Mouse (Mus musculus) hindbrain, embryonic 16.5 days (tissue): Measurements from ENCODE around the gene Bcl7a. TPM values are rescaled to one million over a fixed set of nuclear protein-coding genes. Genes with fewer than 3 reads are reported as not detected.
A peak's percentile ranks its signal among the peaks of the same experiment; 100 is the strongest.

ENCODE experiments used
- ATAC-seq: fragments of 200-750 bp; cut with Nextera tagmentation; 2 replicates; pipeline ENCODE4 v1.8.0; 2017; ENCODE audit warnings: moderate TSS enrichment, moderate library complexity
- H3K27ac ChIP-seq: fragments of 300-500 bp; sonication (generic); 2 replicates; pipeline ENCODE4 v1.5.1; 2014; ENCODE audit warnings: low read depth, mild to moderate bottlenecking, control low read depth, low read length, moderate library complexity
- H3K27me3 ChIP-seq: fragments of 300-500 bp; sonication (generic); replicated peaks from 2 replicates; pipeline ENCODE4 v1.6.1; 2014; ENCODE audit warnings: low read length; ENCODE audit not compliant: control insufficient read depth, insufficient read depth
- H3K36me3 ChIP-seq: fragments of 300-500 bp; sonication (generic); 2 replicates; pipeline ENCODE4 v1.6.1; 2014; ENCODE audit warnings: mild to moderate bottlenecking, low read length, moderate library complexity, mixed read lengths; ENCODE audit not compliant: control insufficient read depth, insufficient read depth
- H3K4me1 ChIP-seq: fragments of 300-500 bp; sonication (generic); 2 replicates; pipeline ENCODE4 v1.6.1; 2014; ENCODE audit warnings: low read depth, low read length; ENCODE audit not compliant: control insufficient read depth, insufficient read depth
- H3K4me2 ChIP-seq: fragments of 300-500 bp; sonication (generic); 2 replicates; pipeline ENCODE4 v1.6.1; 2014; ENCODE audit warnings: mild to moderate bottlenecking, low read length, control low read depth, moderate library complexity
- H3K4me3 ChIP-seq: fragments of 300-500 bp; sonication (generic); 2 replicates; pipeline ENCODE4 v1.5.1; 2014; ENCODE audit warnings: mild to moderate bottlenecking, low read length, control low read depth, moderate library complexity
- H3K9ac ChIP-seq: fragments of 300-500 bp; sonication (generic); 2 replicates; pipeline ENCODE4 v1.6.1; 2014; ENCODE audit warnings: low read depth, mild to moderate bottlenecking, control low read depth, low read length, moderate library complexity
- H3K9me3 ChIP-seq: fragments of 300-500 bp; sonication (generic); 2 replicates; pipeline ENCODE4 v1.6.1; 2014; ENCODE audit warnings: mild to moderate bottlenecking, low read length, moderate library complexity; ENCODE audit not compliant: control insufficient read depth
- WGBS: fragments of 180-500 bp; shearing (Covaris S2); extraction: QIAGEN DNeasy Blood & Tissue Kit; methylation state at CpG from one replicate; pipeline ENCODE4 v1.1.7; 2014; 5-methylcytosine and 5-hydroxymethylcytosine counted together
- polyA plus RNA-seq: library from polyadenylated mRNA; unstranded; fragments of >200 nt; fragmentation: Nextera tagmentation; extraction: Ambion mirVana; gene quantifications from 2 replicates; pipeline ENCODE4 v1.2.1, GENCODE M21; 2015

Gene Bcl7a
- polyA plus RNA-seq, 1 experiment from 2014 or later: 31.1 TPM

DNA sequence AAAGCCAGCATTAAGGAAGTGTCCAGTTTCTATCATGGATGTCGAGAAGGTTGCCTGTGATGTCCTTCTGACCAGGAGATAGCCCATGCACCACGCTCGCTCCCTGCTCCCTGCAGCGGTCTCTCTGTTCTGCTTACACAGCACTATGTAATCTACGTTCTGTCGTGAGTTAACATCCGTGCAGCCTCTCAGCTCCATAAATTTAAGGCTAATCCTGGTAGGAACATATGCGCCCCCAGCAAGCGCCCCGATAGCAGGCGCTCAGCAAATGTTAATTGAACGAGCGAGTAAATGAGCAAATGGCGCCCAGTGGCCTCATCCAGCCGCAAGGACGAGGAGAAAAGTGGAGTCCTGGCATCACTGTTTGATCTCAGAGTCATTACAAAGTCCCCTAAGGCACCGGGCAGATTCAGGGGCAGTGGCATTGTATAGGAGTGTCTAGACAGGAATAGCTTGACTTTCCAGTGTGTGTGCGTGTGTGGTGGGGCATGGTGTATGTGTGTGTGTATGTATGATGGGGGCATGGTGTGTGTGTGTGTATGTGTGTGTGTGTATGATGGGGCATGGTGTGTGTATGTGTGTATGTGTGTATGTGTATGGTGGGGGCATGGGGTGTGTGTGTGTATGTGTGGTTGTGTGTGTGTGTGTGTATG is 35.9 kb upstream of the Bcl7a start:
- Histone ChIP-seq H3K9me3 (no peaks in the 10 kb centered on the region), H3K4me1 (no peaks in the 10 kb centered on the region), H3K4me2 (no peak overlapping the region), H3K9ac (no peak overlapping the region), H3K27me3 (no peaks in the 10 kb centered on the region; the same call in 1 of the 2 replicates), H3K27ac (no peak overlapping the region), H3K36me3 (no peaks in the 10 kb centered on the region), H3K4me3 (no peak overlapping the region)
- ATAC-seq: peak; percentile 37; the same call in 1 of the 2 replicates
- 60% methylated on average over 18 of the region's 18 CpGs for WGBS

DNA sequence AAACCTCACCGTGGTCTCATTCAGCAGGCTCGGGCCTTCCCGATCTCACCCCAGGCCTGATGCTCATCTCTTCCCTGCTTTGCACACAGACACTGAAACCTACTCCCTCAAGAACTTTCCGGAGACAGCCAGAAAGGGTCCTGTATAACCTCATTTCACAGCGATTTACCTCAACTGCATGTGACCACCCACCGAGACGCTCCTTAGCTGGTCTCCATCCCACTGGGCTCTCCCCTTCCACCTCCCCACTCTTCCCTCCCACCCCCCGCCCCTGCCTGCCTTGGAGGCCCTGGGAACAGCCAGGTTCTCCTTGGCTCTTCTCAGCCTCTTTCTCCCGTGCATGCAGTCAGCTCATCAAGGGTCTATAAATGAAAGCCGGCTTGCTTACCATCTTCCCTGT is 33.8 kb upstream of the Bcl7a start:
- Histone ChIP-seq H3K4me2 (no peak overlapping the region), H3K27ac (no peak overlapping the region), H3K9ac (no peak overlapping the region), H3K9me3 (no peaks in the 10 kb centered on the region), H3K4me3 (no peak overlapping the region), H3K27me3 (no peaks in the 10 kb centered on the region; the same call in 1 of the 2 replicates), H3K4me1 (no peaks in the 10 kb centered on the region; the same call in none of the 2 replicates), H3K36me3 (no peaks in the 10 kb centered on the region)
- ATAC-seq: no peak
- 56% methylated on average over 10 of the region's 10 CpGs for WGBS

DNA sequence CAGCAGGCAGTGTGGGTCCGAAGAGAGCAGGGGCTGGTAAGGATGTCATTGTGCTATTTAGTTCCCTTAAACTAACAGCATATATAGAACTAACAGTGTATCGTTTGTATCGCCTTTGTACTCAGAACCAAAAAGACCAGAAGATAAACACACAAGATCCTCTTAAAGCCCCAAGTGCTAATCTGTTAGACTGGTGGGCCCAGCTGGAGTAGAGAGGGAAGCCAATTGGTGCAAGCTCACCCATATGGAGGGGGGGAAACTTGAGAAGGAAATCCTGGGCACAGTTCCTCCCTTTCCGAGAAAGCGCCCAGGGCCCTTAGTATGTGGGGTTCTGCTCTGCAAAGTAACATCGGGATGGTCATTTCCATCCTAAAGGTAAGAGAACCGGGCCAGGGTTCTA is 33.4 kb upstream of the Bcl7a start:
- WGBS: 68% methylated on average over 7 of the region's 7 CpGs
- Histone ChIP-seq H3K27me3 (no peaks in the 10 kb centered on the region), H3K9me3 (no peaks in the 10 kb centered on the region), H3K4me2 (no peak overlapping the region), H3K4me3 (no peak overlapping the region), H3K4me1 (no peaks in the 10 kb centered on the region; the same call in none of the 2 replicates), H3K27ac (no peak overlapping the region), H3K9ac (no peak overlapping the region), H3K36me3 (no peaks in the 10 kb centered on the region)
- no peak for ATAC-seq

DNA sequence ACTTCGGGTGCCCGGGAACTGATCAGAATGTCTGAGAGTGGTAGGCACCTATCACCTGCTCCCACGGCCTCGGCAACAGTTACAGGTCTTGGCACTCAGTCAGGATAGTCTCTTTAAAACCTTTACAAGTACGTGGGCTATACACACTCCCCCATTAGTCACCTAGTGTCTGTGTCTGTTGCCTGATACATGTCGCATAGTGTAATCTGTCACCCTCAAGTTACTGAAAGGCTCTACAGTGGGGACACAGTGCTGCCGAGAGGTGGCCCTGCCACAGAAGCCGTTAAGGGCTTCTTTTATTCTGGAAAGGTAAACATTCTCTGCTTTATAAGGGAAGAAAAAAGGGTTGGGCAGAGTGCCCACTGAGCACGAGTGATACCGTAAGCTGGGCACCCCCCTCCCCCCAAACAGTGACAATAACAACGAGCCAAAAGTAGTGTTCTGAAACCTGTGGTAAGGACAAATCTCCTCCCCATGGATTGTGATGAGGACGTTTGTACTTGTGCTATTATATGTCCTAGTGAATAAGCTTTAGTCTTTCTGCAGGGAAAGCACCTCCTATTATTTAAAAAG is 30.5 kb upstream of the Bcl7a start:
- no peak for ATAC-seq
- 55% methylated on average over 12 of the region's 12 CpGs for WGBS
- Histone ChIP-seq H3K27ac (no peak overlapping the region), H3K4me2 (no peak overlapping the region), H3K36me3 (no peaks in the 10 kb centered on the region), H3K4me3 (no peak overlapping the region), H3K27me3 (no peaks in the 10 kb centered on the region), H3K4me1 (peaks cover 6% of the 10 kb centered on the region), H3K9me3 (no peaks in the 10 kb centered on the region), H3K9ac (no peak overlapping the region)

DNA sequence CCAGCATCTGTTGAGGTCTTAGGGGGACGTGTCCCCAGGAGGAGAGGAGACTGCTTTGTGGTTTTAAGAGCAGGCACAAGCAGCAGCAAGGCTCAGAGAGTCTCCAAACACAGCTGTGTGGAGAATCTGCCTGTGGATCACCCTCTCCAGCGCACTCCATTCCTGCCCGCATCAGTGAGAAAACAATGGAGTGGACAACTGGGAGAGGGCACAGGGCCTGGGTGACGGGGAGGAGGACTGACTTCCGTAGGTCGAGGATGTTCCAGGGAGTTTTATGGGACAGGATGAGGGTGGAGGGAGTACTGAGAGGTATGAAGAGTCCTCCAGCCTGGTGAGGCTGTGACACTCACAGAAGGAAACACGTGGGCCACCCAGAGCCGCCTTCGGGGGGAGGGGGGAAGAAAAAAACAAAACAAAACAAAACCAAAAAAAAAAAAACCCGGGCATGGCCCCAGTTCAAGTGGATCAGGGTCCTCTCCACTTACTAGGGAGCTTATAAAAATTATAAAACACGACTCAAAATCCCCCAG is 29.7 kb upstream of the Bcl7a start:
- Histone ChIP-seq H3K4me3 (no peak overlapping the region), H3K9ac (no peak overlapping the region), H3K9me3 (no peaks in the 10 kb centered on the region), H3K27me3 (no peaks in the 10 kb centered on the region), H3K4me1 (peaks cover 8% of the 10 kb centered on the region), H3K4me2 (no peak overlapping the region), H3K36me3 (no peaks in the 10 kb centered on the region), H3K27ac (no peak overlapping the region)
- 52% methylated on average over 11 of the region's 11 CpGs for WGBS
- no peak for ATAC-seq

DNA sequence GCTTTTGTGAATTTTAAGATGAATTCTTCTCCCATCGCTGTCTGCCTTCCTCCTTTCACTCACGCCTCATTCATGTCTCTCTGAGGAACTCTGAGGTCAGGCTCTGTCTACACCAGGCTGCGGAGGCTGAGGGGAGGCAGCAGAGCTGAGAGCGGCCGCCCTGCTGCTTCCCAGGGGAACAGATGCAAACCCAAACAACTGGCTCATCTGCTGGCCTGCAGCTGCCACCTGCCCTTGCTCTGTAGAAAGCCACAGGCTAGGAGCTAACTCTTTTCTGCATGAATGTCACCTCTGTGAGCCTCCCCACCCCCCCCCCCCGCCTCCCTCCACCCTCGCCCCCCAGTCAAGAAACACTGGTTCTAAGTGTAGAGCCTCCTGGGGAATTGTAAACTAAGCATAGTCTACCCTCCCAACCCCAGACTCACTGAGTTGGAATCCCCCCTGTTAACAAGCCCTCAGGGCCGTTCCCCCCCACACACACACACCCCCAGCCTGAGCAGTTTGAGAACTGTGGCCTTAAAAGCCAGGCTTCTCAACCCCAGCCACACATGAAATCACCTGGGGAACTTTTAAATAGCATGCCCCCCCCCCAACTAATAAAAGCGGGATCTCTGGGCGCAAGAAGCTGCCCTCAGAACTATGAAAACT is 28.3 kb upstream of the Bcl7a start:
- peaks cover 8% of the 10 kb centered on the region for H3K4me1 ChIP-seq
- WGBS: 25% methylated on average over 9 of the region's 10 CpGs
- H3K9ac ChIP-seq: no peak overlapping the region
- no peak for ATAC-seq
- no peaks in the 10 kb centered on the region for H3K9me3 ChIP-seq
- H3K27ac ChIP-seq: no peak overlapping the region
- no peak overlapping the region for H3K4me3 ChIP-seq
- H3K27me3 ChIP-seq: no peaks in the 10 kb centered on the region
- H3K4me2 ChIP-seq: no peak overlapping the region
- no peaks in the 10 kb centered on the region for H3K36me3 ChIP-seq

DNA sequence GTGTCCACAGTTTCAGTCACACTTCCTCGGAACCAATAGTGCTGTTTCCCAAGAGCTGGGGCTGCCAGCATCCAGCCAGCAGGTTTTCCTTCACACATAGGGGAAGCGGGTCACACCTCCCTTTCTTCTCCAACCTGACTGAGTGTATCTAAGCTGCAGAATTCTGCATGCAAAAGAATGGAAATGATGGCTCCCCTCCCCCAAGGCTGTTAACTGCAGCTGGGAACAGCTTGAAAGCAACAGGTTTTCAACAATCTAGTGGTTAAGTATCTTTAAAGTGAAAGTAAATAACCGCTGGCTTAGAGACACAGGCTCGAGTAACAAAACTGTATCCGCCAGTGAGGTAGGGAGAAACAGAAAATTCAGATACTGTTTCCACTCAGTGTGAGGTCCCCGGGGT is 25.6 kb upstream of the Bcl7a start:
- no peaks in the 10 kb centered on the region for H3K36me3 ChIP-seq
- H3K4me3 ChIP-seq: 0 out of 2 replicates have a peak overlapping the region, but pooled peaks have one; percentile 8
- ATAC-seq: no peak
- H3K4me2 ChIP-seq: peak overlapping the region; percentile 38
- no peak overlapping the region for H3K27ac ChIP-seq
- H3K27me3 ChIP-seq: no peaks in the 10 kb centered on the region
- H3K9me3 ChIP-seq: no peaks in the 10 kb centered on the region
- no peak overlapping the region for H3K9ac ChIP-seq
- WGBS: 27% methylated on average over 6 of the region's 6 CpGs
- peaks cover 8% of the 10 kb centered on the region for H3K4me1 ChIP-seq

DNA sequence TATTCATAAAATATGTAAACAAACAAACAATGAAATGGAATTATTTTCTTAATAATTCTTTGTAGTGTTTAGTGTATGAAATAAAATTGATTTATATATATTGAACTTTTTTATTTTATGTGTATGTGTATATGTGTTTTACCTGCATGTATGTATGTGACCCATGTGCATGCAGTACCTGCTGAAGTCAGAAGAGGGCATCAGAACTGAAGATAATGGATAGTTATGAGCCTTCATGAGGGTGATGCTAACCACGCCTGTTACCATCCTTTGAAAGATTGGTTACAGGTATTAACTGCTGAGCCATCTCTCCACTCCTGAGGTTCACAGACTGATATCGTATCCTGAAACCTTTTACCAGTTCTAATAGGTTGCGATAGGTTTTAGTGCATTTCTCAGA is 23.5 kb upstream of the Bcl7a start:
- Histone ChIP-seq H3K27me3 (no peaks in the 10 kb centered on the region), H3K27ac (no peak overlapping the region), H3K9ac (no peak overlapping the region), H3K4me2 (no peak overlapping the region), H3K4me1 (peaks cover 13% of the 10 kb centered on the region), H3K4me3 (no peak overlapping the region), H3K9me3 (no peaks in the 10 kb centered on the region), H3K36me3 (no peaks in the 10 kb centered on the region)
- 89% methylated on average over 3 of the region's 3 CpGs for WGBS
- ATAC-seq: no peak

DNA sequence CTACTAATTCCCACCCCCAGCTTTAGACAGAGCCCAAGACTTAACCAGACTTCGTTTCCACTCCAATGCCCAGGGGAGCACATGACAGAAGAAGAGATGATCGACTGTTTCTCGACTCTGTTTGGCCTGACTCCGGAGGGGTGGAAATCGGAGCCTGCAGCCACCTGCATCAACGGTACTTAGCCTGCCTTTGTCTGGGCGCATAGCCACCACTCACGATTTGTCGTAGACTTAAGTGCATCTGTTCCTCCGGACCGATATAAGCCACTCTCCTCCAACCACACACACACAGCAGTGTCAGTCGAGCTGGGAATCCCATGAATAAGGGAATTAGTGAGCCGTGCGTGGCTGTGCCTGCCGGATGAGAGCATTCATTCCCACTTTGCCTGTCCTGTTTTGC is 19.4 kb upstream of the Bcl7a start:
- 0 out of 2 replicates have a peak overlapping the region, but pooled peaks have one; percentile 13 for H3K9ac ChIP-seq
- ATAC-seq: no peak
- WGBS: 11% methylated on average over 15 of the region's 15 CpGs

More for the DNA sequence above, 19.4 kb upstream of the Bcl7a start:
- H3K4me1 ChIP-seq: peaks cover 8% of the 10 kb centered on the region; the same call in 1 of the 2 replicates
- H3K27me3 ChIP-seq: no peaks in the 10 kb centered on the region; the same call in 1 of the 2 replicates
- peak overlapping the region; percentile 22 for H3K4me2 ChIP-seq
- no peak overlapping the region for H3K4me3 ChIP-seq
- H3K27ac ChIP-seq: no peak overlapping the region
- no peaks in the 10 kb centered on the region for H3K36me3 ChIP-seq
- no peaks in the 10 kb centered on the region for H3K9me3 ChIP-seq
